Mouse (Mus musculus) common myeloid progenitor, adult 5-6 weeks (primary cell): ENCODE data around the gene Slc13a5. TPM values are rescaled to one million over a fixed set of nuclear protein-coding genes. Genes with fewer than 3 reads are reported as not detected.

ENCODE experiments used
- ATAC-seq: replicated peaks from 2 replicates; pipeline ENCODE4 v1.8.0; 2016; ENCODE audit warnings: low read depth, mild to moderate bottlenecking, moderate TSS enrichment, inconsistent platforms; ENCODE audit not compliant: poor library complexity, severe bottlenecking
- total RNA-seq: library from RNA; stranded (forward); fragments of 200-1000, 187-1606 nt; gene quantifications from 2 replicates; pipeline ENCODE4 v1.2.3, GENCODE M21; 2017

The Slc13a5 gene
- total RNA-seq, result 0.34 TPM in 1 of 2 replicates, not detected in the other

DNA sequence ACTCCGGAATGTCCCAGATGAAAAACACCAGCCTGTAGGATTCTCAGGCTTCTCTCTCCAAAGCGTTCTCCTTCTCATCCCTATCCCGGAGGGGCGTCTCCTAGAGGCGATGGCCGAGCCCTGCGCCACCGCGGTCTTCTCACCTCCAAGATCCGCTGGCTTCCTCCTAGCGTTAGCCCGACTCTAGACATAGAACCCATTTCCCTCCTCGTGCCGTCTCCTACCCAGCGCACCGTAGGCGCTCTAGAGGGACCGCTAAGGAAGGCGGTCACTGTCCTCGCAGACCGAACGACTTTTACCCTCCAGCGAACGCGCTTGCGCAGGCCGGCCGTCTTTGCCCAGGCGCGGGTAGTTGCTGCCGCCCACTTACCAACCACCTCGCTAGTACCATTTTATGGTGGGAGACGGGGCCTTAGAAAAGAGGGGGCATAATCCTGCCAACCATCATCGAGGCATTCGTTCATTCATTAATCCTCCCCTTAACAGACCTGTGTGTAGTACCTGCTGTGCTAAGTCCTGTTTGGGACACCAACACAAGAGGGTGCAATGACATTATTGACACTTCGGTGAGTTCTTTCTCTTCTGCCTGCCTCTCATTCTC is at the start of gene Slc13a5:
Slc13a5 (minus strand) TSS at position 263 of the 601 bp plus-strand sequence.
- ATAC-seq, result peak; percentile 57

GRCm38 (mm10) chr11:72314151-72314895 is 47.3 kb upstream of the Slc13a5 start, which contains the start of gene Fbxo39:
Gene Fbxo39, plus strand, starts transcription at chr11:72314444.
- ATAC-seq, result peak; percentile 26; the same call in 1 of the 2 replicates

GRCm38 (mm10) chr11:72311355-72312001 is 44.5 kb upstream of the Slc13a5 start:
- ATAC-seq, result no peak

DNA sequence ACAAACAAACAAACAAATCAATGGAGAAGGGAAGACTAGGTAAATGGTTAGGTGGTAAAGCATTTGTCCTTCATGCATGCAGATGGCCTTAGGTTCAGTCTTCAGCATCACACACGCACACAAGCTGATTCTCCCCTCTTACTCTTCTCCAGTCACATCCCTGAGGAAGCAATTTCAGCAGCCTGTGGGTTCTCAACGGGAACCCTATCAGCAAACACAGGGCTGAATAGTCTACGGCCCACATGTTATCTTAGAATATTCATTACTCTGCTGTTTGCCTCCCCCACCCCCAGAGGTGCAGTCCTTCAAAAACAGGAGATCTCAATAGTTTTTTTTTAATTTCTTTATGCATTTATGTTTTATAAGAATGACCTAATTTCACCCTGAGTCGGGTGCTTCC is 43.5 kb upstream of the Slc13a5 start:
- no peak for ATAC-seq

- peak; percentile 32; the same call in 1 of the 2 replicates for ATAC-seq
Measured at GRCm38 (mm10) chr11:72308982-72309381, 42.0 kb upstream of the Slc13a5 start.

GRCm38 (mm10) chr11:72307461-72307860 is 40.4 kb upstream of the Slc13a5 start:
- no peak for ATAC-seq

GRCm38 (mm10) chr11:72302230-72302629 is 35.2 kb upstream of the Slc13a5 start:
- ATAC-seq, result no peak

DNA sequence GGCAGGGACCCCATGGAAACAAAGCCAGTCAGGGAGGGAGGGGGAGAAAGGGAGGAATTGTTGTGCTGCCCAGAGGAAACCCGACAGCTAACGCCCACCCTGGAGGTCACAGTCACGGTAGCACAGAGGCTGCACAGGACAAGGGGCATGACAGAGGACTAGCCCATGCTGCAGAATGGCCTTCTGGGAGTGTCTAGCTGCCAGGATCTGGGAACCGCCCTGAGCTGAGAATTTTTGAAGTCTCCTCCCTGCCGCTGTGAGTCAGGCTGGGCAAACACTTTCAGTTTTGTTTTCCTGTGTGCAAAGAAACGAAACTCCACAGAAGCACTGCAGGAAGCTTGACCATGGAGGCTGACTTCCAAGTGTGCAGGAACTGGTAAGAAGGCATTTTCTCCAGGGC is 34.3 kb upstream of the Slc13a5 start, which contains the start of gene Xaf1:
Xaf1 (plus strand) TSS at position 296 of the 400 bp plus-strand sequence.
- peak; percentile 93 for ATAC-seq

- no peak for ATAC-seq
Measured at GRCm38 (mm10) chr11:72293116-72293515, 26.1 kb upstream of the Slc13a5 start.

GRCm38 (mm10) chr11:72287543-72287942 is 20.5 kb upstream of the Slc13a5 start:
- no peak for ATAC-seq

DNA sequence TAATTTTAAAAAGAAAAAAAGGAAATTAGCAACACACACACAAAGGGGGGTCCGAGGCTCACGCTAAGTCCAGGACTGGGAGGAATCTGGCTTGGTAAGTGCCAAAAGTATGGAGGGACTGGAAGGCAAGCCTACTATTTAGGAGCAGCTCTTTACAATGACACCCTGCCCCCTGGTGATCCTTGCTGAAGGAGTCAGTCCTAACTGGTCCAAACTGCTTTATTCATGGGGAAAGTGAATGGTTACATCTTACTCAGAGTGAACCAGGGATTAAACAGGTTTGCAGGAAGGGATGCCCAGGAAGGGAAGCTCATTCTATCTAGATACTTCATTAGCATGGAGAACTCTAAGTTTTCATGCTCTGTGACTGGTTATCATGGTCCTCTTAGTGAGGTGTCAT is 20.1 kb upstream of the Slc13a5 start:
- ATAC-seq, result no peak

GRCm38 (mm10) chr11:72286651-72287050 is 19.6 kb upstream of the Slc13a5 start:
- ATAC-seq, result no peak

- no peak for ATAC-seq
Measured at GRCm38 (mm10) chr11:72285971-72286480, 19.0 kb upstream of the Slc13a5 start.

- no peak for ATAC-seq
Measured at GRCm38 (mm10) chr11:72284532-72285182, 17.6 kb upstream of the Slc13a5 start.

DNA sequence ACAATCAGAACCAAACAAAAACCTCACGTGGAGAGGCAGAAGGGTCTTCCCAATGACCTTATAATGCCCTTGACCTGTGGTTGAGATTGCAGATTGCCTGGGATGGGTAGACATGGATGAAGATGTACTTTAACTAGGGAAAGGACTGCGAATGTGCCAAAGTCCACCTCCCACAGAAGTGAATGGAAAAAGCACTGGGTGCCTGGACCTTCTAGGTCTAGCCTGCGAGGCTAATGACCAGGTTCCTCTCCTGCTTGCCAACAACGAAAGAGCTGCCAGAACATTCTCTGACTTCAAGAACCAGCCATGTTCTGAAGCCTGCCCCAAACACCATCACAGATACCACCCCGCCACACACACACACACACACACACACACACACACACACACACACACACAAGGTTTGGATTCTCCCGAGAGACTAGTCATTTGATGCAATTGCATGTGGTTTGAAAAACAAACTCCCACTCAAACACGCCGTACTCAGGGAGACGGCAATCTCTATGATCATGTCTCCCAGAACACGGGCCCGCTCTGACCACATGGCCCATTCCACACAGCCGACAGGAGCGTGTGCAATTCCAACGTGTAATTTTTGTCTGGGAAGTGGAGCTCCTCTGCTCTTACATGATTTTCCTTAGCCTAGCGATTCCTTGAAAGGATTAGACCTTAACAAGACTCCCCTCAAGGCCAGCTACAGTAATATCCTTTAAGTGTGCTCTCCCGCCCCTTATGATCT is 16.6 kb upstream of the Slc13a5 start:
- ATAC-seq, result no peak

DNA sequence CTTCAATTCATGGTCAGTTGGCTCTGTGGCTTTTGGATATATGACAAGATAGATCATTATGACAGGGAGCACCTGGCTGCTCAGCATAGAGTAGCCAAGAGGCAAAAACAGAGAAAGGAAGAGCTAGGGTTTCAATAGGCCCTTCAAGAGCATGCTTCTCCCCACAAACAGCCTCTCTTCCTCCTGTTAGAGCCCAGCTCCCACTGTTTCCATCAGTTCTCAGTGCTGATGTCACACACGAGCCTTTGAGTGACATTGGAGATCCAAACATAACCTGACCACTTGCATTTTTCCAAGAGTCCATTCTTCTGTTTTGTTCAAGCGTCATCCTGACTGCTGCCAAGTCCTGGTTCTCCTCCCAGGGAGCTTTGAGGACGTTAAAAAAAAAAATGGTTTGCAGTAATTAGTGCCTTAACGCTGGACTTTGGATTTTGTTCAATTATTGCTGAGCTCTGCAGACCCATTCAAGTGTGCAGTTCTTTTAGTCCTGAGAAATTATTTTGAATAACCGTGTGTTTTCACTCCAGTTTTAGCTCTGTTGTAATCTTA is 14.9 kb upstream of the Slc13a5 start:
- ATAC-seq, result no peak

DNA sequence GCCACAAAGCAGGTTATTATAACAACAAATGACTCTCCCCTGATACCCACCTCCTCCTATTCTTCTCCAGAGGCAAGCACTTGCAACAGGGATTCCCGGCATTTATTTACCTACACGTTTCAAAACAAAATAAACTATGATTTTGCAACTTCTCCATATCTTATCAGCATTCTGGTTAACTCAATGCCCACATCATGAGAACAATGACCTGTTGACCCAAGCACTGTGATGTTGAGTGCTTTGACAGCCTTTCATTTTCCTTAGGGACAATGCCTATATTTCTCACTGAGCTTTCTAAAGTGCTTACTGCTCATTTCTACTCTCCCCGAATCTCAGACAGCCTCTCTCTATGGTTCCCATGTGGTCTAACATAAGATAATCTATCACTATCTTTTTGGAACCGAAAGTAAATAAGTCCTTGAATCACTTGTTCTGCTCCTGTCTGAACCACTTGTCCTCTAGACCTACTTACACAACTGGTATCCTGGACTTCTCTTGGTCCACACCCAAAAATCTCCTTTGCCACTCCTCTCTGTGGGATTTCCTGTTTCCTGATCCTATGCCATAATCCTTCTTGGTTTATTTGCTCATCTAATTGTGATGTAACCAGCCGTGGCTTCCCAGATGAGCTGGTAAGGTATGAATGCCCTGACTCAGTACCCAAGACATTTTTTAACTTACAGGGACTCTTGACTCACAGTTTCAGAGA is 14.3 kb upstream of the Slc13a5 start:
- ATAC-seq, result no peak

DNA sequence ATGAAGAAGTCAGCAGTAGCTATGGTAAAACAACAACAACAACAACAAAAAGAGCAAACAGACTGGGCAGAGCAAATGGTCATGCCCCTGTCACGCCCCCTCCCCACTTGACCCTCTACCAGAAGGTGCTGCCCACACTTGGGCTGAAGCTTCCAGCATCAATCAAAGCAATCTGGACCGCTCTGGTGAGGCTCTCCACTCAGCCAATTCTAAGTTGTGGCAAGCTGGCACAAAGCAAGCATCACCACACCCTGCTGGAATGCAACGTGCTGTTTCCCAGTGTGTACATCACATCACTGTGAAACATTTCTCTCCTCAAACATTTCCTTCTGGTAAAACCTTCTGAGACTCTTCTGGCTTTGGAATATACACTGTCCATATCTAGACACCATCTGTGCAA is 6.3 kb upstream of the Slc13a5 start:
- no peak for ATAC-seq

DNA sequence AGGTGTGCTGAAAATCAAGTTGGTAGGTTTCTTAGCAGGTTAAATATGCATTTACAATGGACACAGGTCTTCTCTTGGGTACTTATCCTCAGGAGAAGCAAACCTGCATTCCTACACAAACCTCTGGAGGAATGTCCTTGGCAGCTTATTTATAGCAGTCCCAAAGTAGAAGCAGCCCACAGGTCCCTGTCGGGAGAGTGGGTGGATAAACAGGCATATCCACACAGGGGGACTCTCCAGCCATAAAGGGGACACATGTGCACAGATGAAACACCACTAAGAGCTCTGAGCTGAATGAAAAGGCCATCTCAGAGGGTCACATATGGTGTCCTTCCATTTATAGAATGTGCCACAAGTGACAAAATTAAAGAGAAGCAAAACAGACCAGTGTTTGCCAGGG is 4.7 kb upstream of the Slc13a5 start:
- no peak for ATAC-seq
